Comparison of ENCODE assay signal across 18 mouse cellular contexts in the genomic region with DNA sequence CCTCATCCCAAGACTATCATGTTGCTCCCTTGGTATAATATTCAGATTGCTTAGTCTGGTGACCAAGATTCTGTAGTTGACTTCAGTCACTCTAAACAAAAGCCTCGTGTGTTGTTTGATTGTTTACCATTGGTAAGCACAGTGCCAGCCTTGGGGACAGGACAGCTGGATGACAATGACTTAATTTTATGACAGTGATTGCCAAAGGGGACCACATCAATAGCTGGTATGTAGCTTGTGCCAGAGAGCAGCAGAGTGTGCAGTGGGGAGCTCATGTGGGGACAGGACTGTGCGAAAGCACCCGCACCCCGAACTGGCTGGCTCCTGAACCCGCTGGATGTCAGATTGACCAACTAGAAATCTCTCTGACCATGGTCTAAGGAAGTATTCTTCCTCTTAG. TPM values are rescaled to one million over a fixed set of nuclear protein-coding genes. Genes with fewer than 3 reads are reported as not detected.
DNase-seq lines count a peak whose midpoint lies in the region; TF ChIP-seq lines count a peak whose summit lies in the region.
"Had no signal": no experiment of that assay in that cellular context is flagged by ENCODE, and none has a peak within 500 bp of the region (broad histone marks: within the 10 kb centered on the region; RNA-seq: fewer than 3 reads in every experiment).

No protein-coding gene starts in this region.

- peak overlapping the region; percentile 48; the same call in 1 of the 2 replicates for H3K27ac ChIP-seq in left cerebral cortex, adult 2 months
- H3K27ac ChIP-seq: heart, embryonic 13.5 days; hindbrain, embryonic 14.5 days; limb, embryonic 13.5 days; lung, embryonic 15.5 days; midbrain, embryonic 10.5 days had no signal

- intact Hi-C loops in left cerebral cortex, adult 2 months (cut with DNase I), result loop anchor here (5.0 kb wide), 1 partner anchor 92 kb away; a partner anchor contains a TSS
- intact Hi-C loops in left cerebral cortex, postnatal 14 days (cut with DNase I), result no loop called here

- H3K4me3 ChIP-seq in left cerebral cortex, adult 2 months, result no peak overlapping the region
- H3K4me3 ChIP-seq: erythroblast, embryonic 14.5 days; heart, embryonic 13.5 days; limb, embryonic 13.5 days; lung, embryonic 15.5 days; midbrain, embryonic 10.5 days had no signal

- DNase-seq in cerebellum, adult 11-12 months, result peak; percentile 7
- DNase-seq in cerebellum, postnatal 10 days, result no peak
- DNase-seq in layer of hippocampus, adult 11-12 months (ENCODE audit: low spot score), result peak; percentile 43
- DNase-seq in layer of hippocampus, postnatal 36 days, result no peak
- no peak for DNase-seq in left cerebral cortex, adult 2 months (ENCODE audit: extremely low spot score in 1 of 2, low spot score in 2 of 2)
- no peak for DNase-seq in left cerebral cortex, postnatal 14 days (ENCODE audit: low spot score in 2 of 2)
- no peak for DNase-seq in ovary, postnatal 10 days (ENCODE audit: low spot score)
- DNase-seq: adrenal gland, adult 2 months; adrenal gland, postnatal 36 days; gastrocnemius, postnatal 10 days; heart, postnatal 10 days; kidney, postnatal 10 days had no signal

- no peak for TF ChIP-seq CTCF in left cerebral cortex, adult 2 months (IDR thresholded peaks at IDR 0.05)

RNA-seq across cellular contexts. Expression of a gene that starts 40.4 kb away (rescaled TPM):
- 100 to 1,000 TPM; 546 to 562 TPM for total RNA-seq in layer of hippocampus, postnatal 36 days (2021)
- total RNA-seq in left cerebral cortex, adult 2 months (2021), result 100 to 1,000 TPM; 491 to 498 TPM
- total RNA-seq in left cerebral cortex, postnatal 14 days (2021), result 100 to 1,000 TPM; 484 TPM

Comparison
In these comparisons a context has a peak if more than half of its experiments do, and no peak if none do; other contexts are left out.
1. DNase-seq: peak in cerebellum, adult 11-12 months (single experiment) and layer of hippocampus, adult 11-12 months (single experiment); none in cerebellum, postnatal 10 days (0 of 2), layer of hippocampus, postnatal 36 days (0 of 2), left cerebral cortex, adult 2 months (0 of 2), left cerebral cortex, postnatal 14 days (0 of 2) and ovary, postnatal 10 days (single experiment).